Mouse (Mus musculus) kidney, postnatal 36 days (tissue): ENCODE measurements around the gene Smad3.

Source experiments
- DNase-seq, 2 experiments: peaks; one replicate each; pipeline ENCODE4 v3.0.0; 2021 to 2022; ENCODE audit warnings: mixed read lengths in 2 of 2

The Smad3 gene

GRCm38 (mm10) chr9:63660691-63661090 lies 97.1 kb downstream of the Smad3 start:
- peak; percentile 63 to 77 for DNase-seq

DNA sequence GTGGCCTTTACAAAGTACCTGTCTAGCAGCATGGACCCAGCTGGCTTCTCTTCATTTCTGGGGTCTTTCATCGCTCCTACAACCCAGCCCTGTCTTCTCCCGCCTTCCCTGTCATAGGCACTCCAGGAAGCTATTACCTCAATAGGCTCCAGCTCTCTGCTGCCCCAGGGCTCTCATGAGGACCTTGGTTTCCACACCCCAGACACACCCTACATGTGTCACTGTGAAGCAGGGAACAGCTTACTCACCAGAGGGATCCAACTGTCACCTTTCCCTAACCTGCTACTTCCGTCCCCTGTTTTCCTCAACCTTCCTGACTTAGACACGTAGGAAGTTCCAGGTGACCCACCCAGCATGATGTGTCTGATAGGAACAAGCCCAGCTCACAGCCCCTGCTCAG lies 97.7 kb downstream of the Smad3 start:
- DNase-seq: no peak

DNA sequence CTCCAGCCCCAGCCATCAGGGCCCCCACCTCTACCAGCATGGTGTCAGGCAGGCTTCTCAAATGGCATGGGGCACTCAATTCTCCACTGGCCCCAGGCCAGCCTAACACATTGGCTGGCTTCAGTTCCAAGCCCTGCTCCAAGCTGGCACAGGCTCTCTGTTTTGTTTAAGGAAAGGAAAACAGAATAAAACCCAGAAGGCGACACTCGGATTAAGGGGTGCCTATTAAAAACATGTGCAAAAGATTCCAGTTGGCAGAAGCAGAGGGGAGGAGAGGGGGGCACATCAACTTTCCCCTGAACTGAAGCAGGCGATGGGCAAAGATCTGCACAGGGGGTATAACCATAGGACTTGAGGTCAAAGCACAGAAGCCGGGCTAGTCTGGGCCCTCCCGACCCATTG lies 98.8 kb downstream of the Smad3 start:
- DNase-seq: peak; percentile 63 to 66

- no peak for DNase-seq
Measured at GRCm38 (mm10) chr9:63658436-63658835, 99.4 kb downstream of the Smad3 start.

DNA sequence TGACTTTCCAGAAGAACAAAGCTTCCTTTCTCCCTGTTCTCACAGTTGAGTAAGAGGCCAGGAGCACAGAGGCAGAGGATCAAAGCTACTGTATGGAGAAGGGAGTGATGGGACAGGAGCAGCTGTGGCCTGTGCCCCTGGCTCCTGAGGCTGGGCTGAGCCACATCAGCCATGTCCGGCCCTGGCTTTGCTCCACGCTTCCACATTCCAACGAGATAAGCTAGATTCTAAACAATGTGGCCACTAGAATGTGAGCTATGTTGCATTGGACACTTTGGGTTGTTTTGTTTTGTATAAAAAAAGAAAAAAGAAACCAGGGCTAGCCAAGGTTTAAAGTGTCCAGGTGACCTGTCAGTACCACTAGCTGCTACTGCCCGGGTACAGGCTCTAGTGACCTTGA lies 100.6 kb downstream of the Smad3 start:
- peak; percentile 51 to 70 for DNase-seq

DNA sequence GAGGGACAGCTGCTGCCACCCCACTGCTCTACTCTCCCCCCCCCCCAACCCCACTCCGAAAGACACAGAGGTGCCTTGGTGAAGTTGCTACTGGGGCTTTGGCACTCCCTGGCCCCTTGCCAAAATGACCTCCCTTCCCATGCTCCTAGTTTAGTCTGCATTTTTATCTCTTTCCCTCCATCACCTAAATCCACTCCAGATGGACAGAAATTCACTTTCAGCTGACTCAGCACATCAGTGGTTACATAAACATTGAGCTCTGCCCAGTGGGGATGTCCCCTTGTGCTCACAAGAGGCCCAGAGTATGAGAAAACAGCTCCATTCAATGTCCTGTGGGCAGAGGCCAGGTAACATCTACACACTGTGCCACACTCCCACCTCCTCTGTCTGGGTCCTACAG lies 102.7 kb downstream of the Smad3 start:
- peak in 1 of 2 experiments; percentile 31 for DNase-seq

- peak in 1 of 2 experiments; percentile 3 for DNase-seq
Measured at GRCm38 (mm10) chr9:63654575-63654974, 103.2 kb downstream of the Smad3 start.

DNA sequence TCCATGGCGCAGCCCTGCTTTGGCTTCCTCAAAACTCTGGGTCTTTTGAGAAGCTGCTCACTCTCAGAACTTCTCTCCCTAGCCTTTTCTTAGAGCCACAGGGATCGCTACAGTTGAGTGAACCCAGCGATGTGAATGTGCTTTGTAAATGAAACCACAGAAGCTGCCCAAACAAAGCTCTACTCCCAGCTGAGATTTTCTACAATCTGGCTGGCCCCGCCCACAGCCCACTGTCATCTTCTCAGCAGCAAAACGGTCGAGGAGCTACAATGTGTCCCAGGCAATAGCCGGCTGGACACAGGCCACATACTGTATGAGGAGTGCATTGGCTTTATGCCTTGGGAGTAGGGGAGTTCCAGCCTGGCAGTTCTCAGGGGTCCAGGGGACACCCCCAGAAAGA lies 104.1 kb downstream of the Smad3 start:
- peak in 1 of 2 experiments; percentile 48 for DNase-seq

DNA sequence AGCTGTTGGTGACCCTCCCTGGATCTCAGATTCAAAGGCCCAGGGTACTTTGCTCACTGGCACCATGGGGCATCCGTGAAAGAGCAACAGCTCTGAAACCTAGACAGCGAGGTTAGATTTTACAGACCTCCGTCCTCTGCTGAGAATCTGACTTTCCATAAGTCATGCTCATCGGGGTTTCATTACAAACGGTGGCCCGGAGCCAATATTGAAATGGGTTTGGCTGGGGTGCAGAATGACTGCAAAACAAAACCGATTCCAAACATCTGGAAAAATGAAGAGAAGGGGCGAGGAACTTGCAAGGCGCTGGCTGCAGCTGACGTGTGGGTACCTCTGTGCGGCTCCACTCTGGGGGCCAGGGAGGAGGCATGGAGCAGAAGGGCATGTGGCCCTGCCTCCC lies 106.2 kb downstream of the Smad3 start:
- peak in 1 of 2 experiments; percentile 40 for DNase-seq

DNA sequence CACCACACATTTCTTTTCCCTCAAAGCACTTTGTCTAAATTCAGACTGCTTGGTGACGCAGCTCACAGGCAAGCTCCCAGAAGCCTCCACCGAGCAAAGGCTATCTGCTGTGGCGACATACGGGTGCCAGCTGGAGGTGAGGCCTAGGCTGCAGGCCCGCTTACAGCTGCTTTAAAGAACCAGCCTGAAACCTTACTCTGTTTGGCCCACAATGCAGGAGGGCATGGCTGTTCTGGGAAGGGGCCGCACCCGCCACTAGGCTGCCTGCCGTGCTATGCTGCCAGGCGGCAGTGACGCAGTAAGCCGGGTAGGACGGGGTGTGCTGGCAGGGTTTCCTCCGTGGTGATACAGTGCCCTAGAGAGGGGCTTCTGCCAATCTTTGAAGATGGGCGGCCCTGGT lies 106.9 kb downstream of the Smad3 start:
- peak in 1 of 2 experiments; percentile 9 for DNase-seq

DNA sequence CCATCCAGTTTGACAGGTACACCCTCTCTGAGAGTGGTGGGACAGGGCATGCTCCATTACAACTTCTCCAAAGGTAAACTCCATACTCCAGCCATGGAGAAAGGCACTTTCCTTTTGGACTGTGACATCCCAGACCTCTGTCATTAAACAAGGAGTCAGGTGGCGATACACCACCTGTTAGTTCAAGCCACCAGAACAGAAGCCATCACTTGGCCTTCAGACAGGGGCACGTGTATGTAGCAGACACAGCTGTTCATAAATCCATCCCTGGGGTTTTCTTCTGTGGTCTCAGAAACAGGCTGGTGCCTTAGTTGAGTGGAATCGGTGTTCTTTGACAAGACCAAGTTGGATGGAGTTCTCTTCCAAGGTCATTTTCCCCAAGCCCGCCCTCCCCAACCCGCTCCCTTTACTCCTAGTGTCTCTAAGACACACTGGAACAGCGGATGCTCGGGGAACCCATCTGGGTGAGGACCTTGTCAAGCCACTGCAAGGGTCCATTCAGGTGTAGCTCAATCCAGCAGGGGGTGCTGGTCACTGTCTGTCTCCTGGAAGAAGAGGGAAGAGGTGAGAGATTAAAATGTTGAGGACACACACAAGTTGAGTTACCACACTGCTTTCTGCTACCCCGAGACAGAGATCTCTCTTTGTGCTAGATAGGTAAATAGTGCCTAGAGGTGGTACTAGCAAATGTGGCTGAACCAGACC lies 107.8 kb downstream of the Smad3 start:
- peak; percentile 39 to 74 for DNase-seq

GRCm38 (mm10) chr9:63648520-63648918 lies 109.3 kb downstream of the Smad3 start:
- DNase-seq: peak in 1 of 2 experiments; percentile 3

GRCm38 (mm10) chr9:63647581-63648519 lies 109.9 kb downstream of the Smad3 start:
- peak; percentile 73 to 81 for DNase-seq

GRCm38 (mm10) chr9:63645084-63645483 lies 112.7 kb downstream of the Smad3 start:
- peak in 1 of 2 experiments; percentile 4 for DNase-seq

DNA sequence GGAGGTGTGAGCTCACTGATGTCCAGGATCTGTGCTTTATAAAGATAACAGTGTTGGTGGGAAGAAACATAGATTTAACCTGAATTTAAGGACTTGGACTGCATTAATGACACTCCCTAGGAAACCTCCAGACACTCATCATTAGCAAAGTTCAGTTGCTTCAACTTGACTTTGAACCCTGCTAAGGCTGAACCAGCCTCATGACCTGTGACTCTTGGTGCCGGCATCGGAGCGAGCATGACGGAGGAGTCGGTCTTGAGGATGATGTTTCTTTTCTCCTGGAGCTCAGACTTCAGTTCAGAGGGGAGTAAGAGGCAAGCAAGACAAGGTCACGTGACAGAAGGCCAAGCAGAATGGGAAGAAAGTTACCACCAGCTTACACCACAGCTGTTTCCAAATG lies 113.8 kb downstream of the Smad3 start:
- DNase-seq: peak; percentile 46 to 52

DNA sequence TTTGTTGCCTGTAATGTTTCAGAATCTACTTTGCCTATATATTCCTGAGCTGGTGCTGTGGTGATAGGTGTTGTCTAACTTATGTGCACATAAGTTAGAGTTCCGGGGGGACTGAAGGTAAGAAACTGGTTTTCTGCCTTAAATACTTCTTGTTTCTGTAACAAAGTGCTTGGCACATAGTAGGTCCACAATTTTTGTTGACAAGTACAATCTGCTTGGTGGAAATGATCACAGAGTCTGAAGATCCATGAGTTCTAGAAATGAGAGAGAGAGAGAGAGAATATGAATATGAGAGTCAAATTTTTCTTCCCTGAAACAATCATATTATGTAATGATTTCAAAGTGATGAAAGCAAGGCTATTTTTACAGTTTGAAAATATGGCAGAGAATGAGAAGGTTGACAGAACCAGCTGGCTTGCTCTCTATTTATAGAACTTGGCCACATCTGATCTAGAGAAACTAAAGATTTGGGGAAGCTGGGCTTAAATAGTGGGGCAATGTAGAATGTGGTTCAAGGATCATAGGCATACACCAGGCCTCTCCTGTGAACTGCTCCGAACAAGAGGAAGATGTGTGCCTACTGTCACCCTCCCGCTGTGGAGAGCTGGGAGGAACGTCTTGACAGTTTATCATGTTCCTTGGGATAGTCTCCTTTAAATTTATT lies 115.7 kb downstream of the Smad3 start:
- no peak for DNase-seq

- no peak for DNase-seq
Measured at GRCm38 (mm10) chr9:63636113-63636512, 121.7 kb downstream of the Smad3 start.

GRCm38 (mm10) chr9:63633334-63633733 lies 124.5 kb downstream of the Smad3 start:
- DNase-seq: no peak

- no peak for DNase-seq
Measured at GRCm38 (mm10) chr9:63632924-63633323, 124.9 kb downstream of the Smad3 start.

DNA sequence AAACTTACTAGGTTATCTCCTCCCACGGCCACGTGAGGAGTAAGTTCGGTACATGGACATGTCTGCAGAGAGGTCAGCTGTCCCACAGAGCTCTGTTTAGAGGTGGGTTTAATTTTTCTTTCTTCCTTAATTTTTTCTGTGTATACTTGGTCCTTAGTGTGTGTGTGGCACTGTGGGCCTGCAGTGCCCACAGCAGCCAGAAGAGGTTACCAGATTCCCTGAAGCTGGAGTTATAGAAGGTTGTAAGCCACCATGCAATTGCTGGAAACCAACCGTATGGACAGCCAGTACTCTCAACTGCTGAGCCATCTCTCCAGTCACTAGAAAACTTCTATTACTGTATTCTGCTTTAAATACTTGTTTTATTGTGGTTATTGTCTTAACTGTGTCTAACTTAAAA lies 125.7 kb downstream of the Smad3 start:
- peak in 1 of 2 experiments; percentile 49 for DNase-seq

DNA sequence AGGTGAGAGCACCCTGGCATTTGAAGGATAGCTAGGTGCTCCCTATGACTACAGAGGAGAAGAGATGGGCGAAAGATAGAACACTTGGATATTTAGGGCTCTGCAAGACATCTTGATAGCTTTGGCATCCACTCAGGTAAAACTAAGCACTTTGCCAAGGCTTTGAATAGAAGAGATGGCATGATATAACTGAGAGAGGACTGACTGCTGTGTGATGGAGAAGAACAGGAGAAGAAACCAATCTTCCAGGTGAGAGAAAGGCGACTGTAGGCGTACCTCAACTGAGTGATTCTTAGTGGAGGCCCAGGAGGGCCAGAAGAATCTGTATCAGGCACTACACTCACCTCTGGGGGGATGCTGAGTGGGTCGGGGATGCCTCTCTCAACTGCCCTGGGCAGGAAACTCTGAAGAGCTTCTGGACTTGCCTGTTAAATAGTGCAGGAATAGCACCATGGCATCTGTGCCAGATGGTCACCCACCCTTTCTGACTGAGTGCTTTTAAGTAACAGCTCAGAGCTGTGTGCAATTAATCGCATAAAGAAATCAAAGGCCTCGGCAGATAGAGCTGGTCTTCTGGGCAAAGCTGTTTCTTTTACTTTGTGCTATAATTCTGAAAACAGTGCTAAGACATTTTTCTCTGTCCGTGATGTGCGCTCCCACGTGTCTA lies 132.6 kb downstream of the Smad3 start:
- DNase-seq: no peak

GRCm38 (mm10) chr9:63623895-63624569 lies 133.8 kb downstream of the Smad3 start:
- no peak for DNase-seq
